Mouse (Mus musculus) embryo, embryonic 9.5 days (tissue): Measurements from ENCODE around the gene Isoc2b.
"Not testable (repeated sequence)": the region's sequence is repeated elsewhere in the genome, so short reads cannot be mapped to it uniquely, and the experiment has no call there.

Experiments
- DNase-seq: peaks from one replicate; pipeline ENCODE4 v3.0.0-alpha.2; 2017; ENCODE audit errors: extremely low spot score

Gene Isoc2b

GRCm38 (mm10) chr7:4835631-4836327, 34.3 kb downstream of the Isoc2b start:
- DNase-seq: no peak

GRCm38 (mm10) chr7:4830476-4830875, 39.6 kb downstream of the Isoc2b start:
- no peak for DNase-seq

- DNase-seq: no peak
These were observed 44.7 kb downstream of the Isoc2b start for GRCm38 (mm10) chr7:4825365-4825764.

GRCm38 (mm10) chr7:4822162-4822907, 47.7 kb downstream of the Isoc2b start:
- DNase-seq: no peak

- DNase-seq: no peak
These were observed 48.4 kb downstream of the Isoc2b start for GRCm38 (mm10) chr7:4821690-4822089.

- DNase-seq: not testable (repeated sequence)
These were observed 49.1 kb downstream of the Isoc2b start for GRCm38 (mm10) chr7:4820925-4821324.

GRCm38 (mm10) chr7:4816559-4816958, 53.5 kb downstream of the Isoc2b start:
- no peak for DNase-seq

- no peak for DNase-seq
These were observed 56.8 kb downstream of the Isoc2b start for GRCm38 (mm10) chr7:4813105-4813791.

GRCm38 (mm10) chr7:4812303-4813104, 57.6 kb downstream of the Isoc2b start, which contains the start of gene Ube2s:
Gene Ube2s (minus strand): TSS chr7:4812590.
- peak; percentile 99 for DNase-seq

- DNase-seq: no peak
These were observed 58.2 kb downstream of the Isoc2b start for GRCm38 (mm10) chr7:4811842-4812302.

GRCm38 (mm10) chr7:4811131-4811530, 58.9 kb downstream of the Isoc2b start:
- DNase-seq: not testable (repeated sequence)

GRCm38 (mm10) chr7:4806716-4807115, 63.3 kb downstream of the Isoc2b start:
- DNase-seq: peak; percentile 42

GRCm38 (mm10) chr7:4802247-4802646, 67.8 kb downstream of the Isoc2b start:
- no peak for DNase-seq

- peak; percentile 54 for DNase-seq
These were observed 74.2 kb downstream of the Isoc2b start for GRCm38 (mm10) chr7:4795767-4796433.
